Mouse (Mus musculus): ENCODE measurements around the gene Fbxw7. TPM values are rescaled to one million over a fixed set of nuclear protein-coding genes. Genes with fewer than 3 reads are reported as not detected.

Gene Fbxw7
- polyA plus RNA-seq, 1 experiment, result 0.34 TPM

GRCm38 (mm10) chr3:84890983-84891382 is 75.9 kb downstream of the Fbxw7 start:
- TF ChIP-seq GATA1 (IDR thresholded peaks at IDR 0.05; ENCODE audit: low read length) (no peak), TAL1 (IDR thresholded peaks at IDR 0.05; ENCODE audit: low read length) (no peak)
- no peaks in the 10 kb centered on the region for H3K9me3 ChIP-seq (ENCODE audit: control insufficient read depth, low read length)
- H3K36me3 ChIP-seq (ENCODE audit: control insufficient read depth), result peaks cover 10% of the 10 kb centered on the region
- no peak overlapping the region for H3K4me3 ChIP-seq (replicated peaks)
- no peaks in the 10 kb centered on the region for H3K27me3 ChIP-seq (ENCODE audit: control insufficient read depth)
- H3K4me1 ChIP-seq (ENCODE audit: control insufficient read depth), result peaks cover 7% of the 10 kb centered on the region

DNA sequence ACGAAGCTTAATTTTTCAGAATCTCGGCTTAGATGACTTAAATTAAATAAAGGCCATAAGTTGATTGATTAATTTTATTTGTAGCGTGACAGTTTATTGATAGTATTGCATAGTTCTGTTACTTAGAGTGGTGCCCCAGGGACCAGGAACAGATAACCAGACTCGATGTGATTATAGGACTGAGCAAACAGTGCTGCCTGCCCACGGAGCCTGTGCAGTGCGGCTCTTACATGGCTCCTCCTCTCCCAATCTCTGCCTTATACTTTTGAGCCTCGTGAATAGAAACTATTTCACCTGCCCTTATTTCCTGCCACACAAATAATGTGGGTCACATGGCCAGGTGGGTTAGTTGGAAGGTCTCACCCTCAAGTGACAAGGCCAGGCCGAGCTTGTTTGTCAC is 82.9 kb downstream of the Fbxw7 start:
- no peaks in the 10 kb centered on the region for H3K4me1 ChIP-seq (ENCODE audit: control insufficient read depth)
- no peaks in the 10 kb centered on the region for H3K27me3 ChIP-seq (ENCODE audit: control insufficient read depth)
- no peak overlapping the region for H3K4me3 ChIP-seq (replicated peaks)
- TF ChIP-seq GATA1 (IDR thresholded peaks at IDR 0.05; ENCODE audit: low read length) (no peak), TAL1 (IDR thresholded peaks at IDR 0.05; ENCODE audit: low read length) (no peak)
- no peaks in the 10 kb centered on the region; the same call in 1 of the 2 replicates for H3K9me3 ChIP-seq (ENCODE audit: control insufficient read depth, low read length)
- H3K36me3 ChIP-seq (ENCODE audit: control insufficient read depth), result no peaks in the 10 kb centered on the region; the same call in 1 of the 2 replicates

GRCm38 (mm10) chr3:84906528-84906927 is 91.5 kb downstream of the Fbxw7 start:
- no peaks in the 10 kb centered on the region for H3K9me3 ChIP-seq (ENCODE audit: control insufficient read depth, low read length)
- H3K36me3 ChIP-seq (ENCODE audit: control insufficient read depth), result peaks cover 11% of the 10 kb centered on the region
- no peak overlapping the region for H3K4me3 ChIP-seq (replicated peaks)
- TF ChIP-seq GATA1 (IDR thresholded peaks at IDR 0.05; ENCODE audit: low read length) (no peak), TAL1 (IDR thresholded peaks at IDR 0.05; ENCODE audit: low read length) (no peak)
- no peaks in the 10 kb centered on the region for H3K4me1 ChIP-seq (ENCODE audit: control insufficient read depth)
- no peaks in the 10 kb centered on the region for H3K27me3 ChIP-seq (ENCODE audit: control insufficient read depth)

DNA sequence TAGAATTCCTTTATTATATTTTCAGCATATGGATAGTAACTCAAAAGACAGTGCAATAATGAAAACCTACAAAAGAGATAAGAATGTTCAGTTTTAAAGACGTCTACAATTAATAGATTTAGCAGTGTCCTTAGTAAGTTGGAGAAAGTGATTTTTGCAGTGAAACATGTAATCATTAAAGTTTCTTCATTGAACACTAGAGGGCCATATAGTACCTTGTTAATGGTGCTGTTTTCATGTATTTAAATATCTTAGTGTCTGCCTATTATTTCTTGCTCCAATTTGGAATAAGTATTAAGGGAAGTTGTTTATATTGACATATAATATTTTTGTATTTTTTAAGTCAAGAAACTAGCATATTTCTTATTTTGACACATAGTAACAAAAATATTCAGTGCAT is 99.2 kb downstream of the Fbxw7 start:
- no peaks in the 10 kb centered on the region for H3K4me1 ChIP-seq (ENCODE audit: control insufficient read depth)
- no peaks in the 10 kb centered on the region for H3K27me3 ChIP-seq (ENCODE audit: control insufficient read depth)
- TF ChIP-seq GATA1 (IDR thresholded peaks at IDR 0.05; ENCODE audit: low read length) (no peak), TAL1 (IDR thresholded peaks at IDR 0.05; ENCODE audit: low read length) (no peak)
- peaks cover 3% of the 10 kb centered on the region; the same call in 1 of the 2 replicates for H3K36me3 ChIP-seq (ENCODE audit: control insufficient read depth)
- H3K4me3 ChIP-seq (replicated peaks), result no peak overlapping the region
- no peaks in the 10 kb centered on the region for H3K9me3 ChIP-seq (ENCODE audit: control insufficient read depth, low read length)

GRCm38 (mm10) chr3:84917903-84918679 is 103.0 kb downstream of the Fbxw7 start:
- TF ChIP-seq TAL1 (IDR thresholded peaks at IDR 0.05; ENCODE audit: low read length) (no peak), GATA1 (IDR thresholded peaks at IDR 0.05; ENCODE audit: low read length) (no peak)
- Histone ChIP-seq H3K4me1 (ENCODE audit: control insufficient read depth) (no peaks in the 10 kb centered on the region), H3K27me3 (ENCODE audit: control insufficient read depth) (no peaks in the 10 kb centered on the region), H3K9me3 (ENCODE audit: control insufficient read depth, low read length) (no peaks in the 10 kb centered on the region), H3K36me3 (ENCODE audit: control insufficient read depth) (no peaks in the 10 kb centered on the region; the same call in 1 of the 2 replicates), H3K4me3 (replicated peaks) (no peak overlapping the region)

DNA sequence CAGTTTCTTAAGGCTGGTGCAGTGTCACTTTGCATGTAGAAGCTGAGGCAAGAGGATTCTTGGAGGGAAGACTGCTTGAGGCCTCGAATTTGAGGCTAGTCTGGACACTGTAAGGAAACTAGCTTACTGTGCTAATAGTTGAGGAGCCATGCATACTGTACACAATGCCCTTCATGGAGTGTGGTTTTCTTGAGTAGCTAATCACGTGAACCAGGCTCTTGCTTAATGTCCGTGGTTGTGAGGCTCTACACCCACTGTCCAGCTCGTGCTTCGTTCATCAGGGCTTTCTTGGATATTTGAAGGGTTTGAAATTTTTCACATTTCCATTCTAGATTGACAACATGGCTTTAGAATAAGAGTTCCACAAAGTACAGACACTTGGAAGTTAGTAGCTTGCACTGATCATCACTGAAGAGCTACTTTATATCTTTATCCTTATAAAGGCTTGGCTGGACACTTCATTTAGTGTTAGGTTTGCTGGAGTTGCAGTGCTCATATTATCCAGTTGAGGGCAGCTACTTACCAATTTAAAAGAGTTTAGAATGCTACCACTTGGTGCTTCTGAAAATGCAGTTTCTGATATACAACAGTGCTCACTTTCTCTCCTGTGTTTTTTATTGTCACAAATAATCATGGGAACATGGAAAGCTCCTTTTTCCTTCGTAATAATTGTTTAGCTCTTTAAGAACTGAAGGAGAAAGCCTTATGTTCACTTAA is 106.8 kb downstream of the Fbxw7 start:
- Histone ChIP-seq H3K4me3 (replicated peaks) (no peak overlapping the region), H3K36me3 (ENCODE audit: control insufficient read depth) (no peaks in the 10 kb centered on the region), H3K27me3 (ENCODE audit: control insufficient read depth) (no peaks in the 10 kb centered on the region), H3K4me1 (ENCODE audit: control insufficient read depth) (peaks cover 4% of the 10 kb centered on the region; the same call in 1 of the 2 replicates), H3K9me3 (ENCODE audit: control insufficient read depth, low read length) (no peaks in the 10 kb centered on the region)
- TF ChIP-seq TAL1 (IDR thresholded peaks at IDR 0.05; ENCODE audit: low read length), result no peak
- no peak for TF ChIP-seq GATA1 (IDR thresholded peaks at IDR 0.05; ENCODE audit: low read length)

DNA sequence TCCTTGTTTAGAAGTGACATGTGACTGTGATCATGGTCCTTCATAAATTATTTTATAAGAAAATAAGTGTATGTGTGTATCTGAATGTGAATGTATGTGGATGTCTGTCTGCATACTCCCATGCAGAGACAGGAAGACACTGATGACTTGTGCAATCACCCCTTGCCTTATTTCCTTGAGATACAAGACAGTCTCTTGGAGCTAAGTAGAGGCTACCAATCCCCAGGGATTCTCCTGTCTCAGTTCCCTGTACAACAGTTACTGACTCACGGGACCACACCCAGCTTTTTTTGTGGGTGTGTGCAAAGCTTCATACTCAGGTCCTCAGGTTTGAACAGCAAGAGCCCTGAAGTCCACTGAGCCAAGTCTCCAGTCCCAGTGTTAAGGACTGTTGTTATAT is 108.2 kb downstream of the Fbxw7 start:
- H3K36me3 ChIP-seq (ENCODE audit: control insufficient read depth), result no peaks in the 10 kb centered on the region
- no peak overlapping the region for H3K4me3 ChIP-seq (replicated peaks)
- TF ChIP-seq TAL1 (IDR thresholded peaks at IDR 0.05; ENCODE audit: low read length) (no peak), GATA1 (IDR thresholded peaks at IDR 0.05; ENCODE audit: low read length) (no peak)
- H3K9me3 ChIP-seq (ENCODE audit: control insufficient read depth, low read length), result no peaks in the 10 kb centered on the region
- peaks cover 4% of the 10 kb centered on the region; the same call in 1 of the 2 replicates for H3K4me1 ChIP-seq (ENCODE audit: control insufficient read depth)
- no peaks in the 10 kb centered on the region for H3K27me3 ChIP-seq (ENCODE audit: control insufficient read depth)

- H3K36me3 ChIP-seq (ENCODE audit: control insufficient read depth), result no peaks in the 10 kb centered on the region
- H3K4me3 ChIP-seq (replicated peaks), result no peak overlapping the region
- no peaks in the 10 kb centered on the region for H3K27me3 ChIP-seq (ENCODE audit: control insufficient read depth)
- H3K4me1 ChIP-seq (ENCODE audit: control insufficient read depth), result peaks cover 4% of the 10 kb centered on the region; the same call in 1 of the 2 replicates
- no peaks in the 10 kb centered on the region for H3K9me3 ChIP-seq (ENCODE audit: control insufficient read depth, low read length)
- TF ChIP-seq GATA1 (IDR thresholded peaks at IDR 0.05; ENCODE audit: low read length) (no peak), TAL1 (IDR thresholded peaks at IDR 0.05; ENCODE audit: low read length) (no peak)
These were observed 108.6 kb downstream of the Fbxw7 start for GRCm38 (mm10) chr3:84923670-84924069.

DNA sequence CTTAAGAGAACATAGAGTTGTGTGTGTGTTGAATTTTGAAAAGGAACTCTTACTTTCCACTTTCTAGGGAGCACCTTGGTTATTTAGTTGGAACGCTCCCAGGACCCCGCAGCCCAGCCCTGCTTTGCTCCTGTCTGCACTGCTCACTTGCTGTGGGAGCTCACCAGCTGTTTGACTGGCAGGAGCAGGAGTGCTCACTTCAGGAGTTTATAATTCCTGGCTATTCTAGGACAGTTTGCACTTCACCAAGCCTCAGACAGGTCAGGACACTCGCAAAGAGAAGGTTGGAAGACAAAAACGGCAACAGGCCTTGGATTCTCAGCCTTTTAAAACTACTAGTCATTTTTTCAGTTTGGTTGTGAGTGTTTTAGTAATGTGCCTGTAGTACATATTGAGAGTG is 110.2 kb downstream of the Fbxw7 start:
- Histone ChIP-seq H3K27me3 (ENCODE audit: control insufficient read depth) (no peaks in the 10 kb centered on the region), H3K4me1 (ENCODE audit: control insufficient read depth) (peaks cover 4% of the 10 kb centered on the region; the same call in 1 of the 2 replicates), H3K9me3 (ENCODE audit: control insufficient read depth, low read length) (no peaks in the 10 kb centered on the region), H3K4me3 (replicated peaks) (no peak overlapping the region), H3K36me3 (ENCODE audit: control insufficient read depth) (no peaks in the 10 kb centered on the region)
- TF ChIP-seq TAL1 (IDR thresholded peaks at IDR 0.05; ENCODE audit: low read length), result no peak
- TF ChIP-seq GATA1 (IDR thresholded peaks at IDR 0.05; ENCODE audit: low read length), result no peak

Data from erythroblast, embryonic 14.5 days (primary cell).